Mouse (Mus musculus) adrenal gland, adult 18-20 months (tissue): ENCODE measurements around the gene Ap2a2. TPM values are rescaled to one million over a fixed set of nuclear protein-coding genes. Genes with fewer than 3 reads are reported as not detected.
A peak's percentile ranks its signal among the peaks of the same experiment; 100 is the strongest.
"Not testable (repeated sequence)": the region's sequence is repeated elsewhere in the genome, so short reads cannot be mapped to it uniquely, and the experiment has no call there.

ENCODE experiments used
- DNase-seq, 2 experiments: peaks; one replicate each; pipeline ENCODE4 v3.0.0; 2021 to 2022; ENCODE audit warnings: low spot score in 2 of 2
- total RNA-seq, 2 experiments: library from RNA; stranded (reverse); gene quantifications; 1 replicate in 1 of 2; 2 replicates in 1 of 2; pipeline ENCODE4 v1.2.3; 2021

The Ap2a2 gene
- total RNA-seq, 2 experiments from 2014 or later = 56.4 to 83.8 TPM

- DNase-seq = no peak
Measured at GRCm38 (mm10) chr7:141558946-141559345, 3.0 kb upstream of the Ap2a2 start.

DNA sequence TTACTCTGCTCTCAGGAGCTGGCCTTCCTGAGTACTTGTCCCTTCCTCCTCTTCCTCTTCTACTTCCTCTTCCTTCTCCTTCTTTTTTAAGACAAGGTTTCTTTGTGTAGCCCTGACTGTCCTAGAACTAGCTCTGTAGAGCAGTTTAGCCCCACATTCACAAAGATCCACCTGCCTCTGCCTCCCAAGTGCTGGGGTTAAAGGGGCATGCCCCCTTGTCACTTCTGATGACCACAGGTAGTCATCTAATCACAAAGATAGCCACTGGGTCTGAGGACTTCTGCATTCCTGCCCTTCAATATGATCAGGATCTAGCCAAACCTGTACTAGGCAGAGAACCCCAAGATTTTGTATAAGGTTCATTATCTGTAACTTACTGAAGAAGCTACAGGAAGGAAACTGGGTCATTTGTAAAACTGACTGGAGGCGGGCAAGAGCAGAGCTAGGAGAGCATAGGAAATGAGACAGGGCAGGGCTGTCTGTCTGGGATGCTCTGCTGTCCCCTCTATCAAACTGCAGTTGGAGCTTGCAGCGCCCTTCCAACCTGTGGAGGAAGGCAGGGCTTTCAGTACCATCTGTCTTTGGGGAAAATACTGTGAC is 2.1 kb upstream of the Ap2a2 start:
- no peak for DNase-seq

- DNase-seq = no peak
Measured at GRCm38 (mm10) chr7:141560471-141560870, 1.5 kb upstream of the Ap2a2 start.

DNA sequence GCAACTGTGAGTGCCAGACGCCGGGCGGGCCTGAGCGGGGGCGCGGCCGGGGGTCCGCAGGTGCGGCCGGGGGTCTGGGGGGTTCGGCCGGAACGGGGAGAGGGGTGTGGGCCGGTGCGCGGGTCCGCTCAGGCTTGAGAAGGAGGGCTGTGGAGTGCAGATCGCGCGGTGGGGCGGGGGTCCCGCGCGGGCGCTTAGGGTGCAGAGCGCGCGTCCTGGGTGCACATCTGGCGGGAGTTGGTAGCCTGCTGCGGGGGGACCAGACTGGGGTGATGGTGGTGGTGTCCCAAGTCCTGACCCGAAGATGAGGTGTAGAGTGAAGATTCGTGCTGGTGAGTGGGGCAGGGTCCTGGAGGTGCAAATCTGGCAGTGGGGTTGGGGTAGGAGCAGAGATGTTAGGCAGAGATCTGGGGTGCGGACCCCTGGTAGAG is 463 bp downstream of the Ap2a2 start:
- no peak for DNase-seq

DNA sequence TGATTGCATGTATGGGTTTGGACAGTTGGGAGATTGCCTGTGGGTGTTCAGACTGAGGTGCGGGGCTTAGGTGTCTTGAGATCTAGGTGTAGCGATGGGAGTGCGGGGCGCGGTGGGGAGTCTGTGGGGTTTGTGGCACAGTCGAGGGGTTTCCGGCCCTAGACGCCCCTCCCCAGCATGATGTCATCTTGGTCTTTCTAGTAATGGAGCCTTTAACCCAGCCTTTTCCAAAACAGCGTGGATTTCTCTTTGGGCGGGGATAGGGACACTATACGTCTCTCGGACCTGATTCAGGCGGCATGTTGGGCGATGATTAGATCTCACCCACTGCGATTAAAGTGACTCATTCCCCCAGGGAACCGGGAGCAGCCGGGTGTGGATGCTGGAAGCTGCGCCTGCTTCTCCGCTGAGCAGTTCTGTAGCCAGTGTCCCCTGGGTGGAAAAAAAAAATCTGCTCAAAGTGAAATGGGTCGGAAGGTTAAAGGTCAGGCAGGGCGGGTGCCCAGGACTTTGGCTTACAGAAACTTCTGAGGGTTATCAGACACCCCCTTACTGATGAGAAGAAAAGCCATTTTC is 967 bp downstream of the Ap2a2 start:
- peak; percentile 37 to 50 for DNase-seq

- no peak for DNase-seq
Measured at GRCm38 (mm10) chr7:141564561-141564960, 2.6 kb downstream of the Ap2a2 start.

DNA sequence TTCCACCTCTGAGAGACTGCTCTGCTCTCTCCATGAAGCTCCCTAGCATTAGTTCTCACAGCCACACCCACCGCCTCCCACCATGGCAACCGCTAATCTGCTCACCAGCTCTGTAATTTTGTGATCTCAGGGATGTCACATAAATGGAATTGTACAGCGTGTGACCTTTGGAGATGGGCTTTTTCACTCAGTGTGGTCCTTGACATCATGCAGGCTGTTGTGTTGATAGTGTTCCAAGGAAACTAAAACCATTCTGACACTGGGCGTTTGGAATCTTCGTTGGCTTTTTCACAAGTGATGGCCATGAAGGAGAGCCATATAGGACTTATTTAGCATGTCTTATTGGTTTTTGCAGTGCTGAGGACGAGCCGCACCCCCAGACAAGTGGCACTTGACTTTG is 4.6 kb downstream of the Ap2a2 start:
- DNase-seq = no peak

GRCm38 (mm10) chr7:141569283-141569803 is 7.4 kb downstream of the Ap2a2 start:
- no peak for DNase-seq

DNA sequence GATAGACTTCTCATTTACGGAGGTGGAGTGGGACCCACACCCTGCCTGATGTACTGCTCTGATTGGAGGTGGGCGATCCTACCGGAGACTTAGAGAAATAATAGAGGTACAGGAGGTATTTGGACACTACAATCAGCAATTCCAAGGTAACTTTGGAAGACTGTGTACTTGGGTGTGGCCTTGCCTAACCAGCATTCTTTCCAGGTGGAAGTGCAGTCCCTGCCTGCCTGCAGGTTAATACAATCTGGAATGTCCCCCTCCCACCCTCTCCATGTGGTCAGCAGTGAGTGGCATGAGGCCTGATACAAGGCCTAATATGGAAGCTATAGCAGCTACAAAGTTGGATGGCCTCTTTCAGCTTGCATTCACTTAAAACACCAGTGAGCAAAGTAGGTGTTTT is 7.9 kb downstream of the Ap2a2 start:
- no peak for DNase-seq

- DNase-seq = no peak
Measured at GRCm38 (mm10) chr7:141570625-141571295, 8.8 kb downstream of the Ap2a2 start.

DNA sequence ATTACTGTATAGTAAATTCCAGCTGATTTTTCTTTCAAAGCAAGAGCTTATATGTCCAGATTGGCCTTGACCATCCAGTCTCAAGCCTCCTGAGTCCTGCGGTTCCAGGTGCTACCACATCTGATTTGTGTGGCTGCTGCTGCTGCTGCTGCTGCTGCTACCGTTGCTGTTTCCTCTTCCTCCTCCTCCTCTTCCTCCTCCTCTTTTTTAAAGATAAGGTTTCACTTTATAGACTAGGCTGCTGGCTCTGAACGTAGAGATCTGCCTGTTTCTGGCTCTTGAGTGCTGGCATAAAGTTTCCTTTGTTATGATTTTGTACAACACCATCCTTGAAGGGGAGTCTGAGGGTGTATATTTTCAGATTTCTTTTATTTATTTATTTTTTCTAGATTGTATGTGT is 12.1 kb downstream of the Ap2a2 start:
- DNase-seq = no peak

DNA sequence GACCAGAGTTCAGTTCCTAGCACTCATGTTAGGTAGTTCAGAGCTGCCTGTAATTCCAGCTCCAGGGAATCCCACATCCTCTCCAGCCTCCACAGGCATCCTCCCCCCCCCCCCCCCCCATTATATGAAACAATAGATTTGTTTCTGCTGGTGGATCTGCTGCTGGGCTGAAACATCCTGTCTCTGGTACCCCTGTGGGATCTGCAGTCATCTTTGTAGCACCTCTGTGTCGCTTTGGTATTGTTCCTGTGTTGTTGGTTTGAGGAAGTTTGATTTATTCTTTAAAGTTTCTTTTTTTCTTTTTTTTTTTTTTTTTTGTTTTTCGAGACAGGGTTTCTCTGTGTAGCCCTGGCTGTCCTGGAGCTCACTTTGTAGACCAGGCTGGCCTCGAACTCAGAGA is 13.5 kb downstream of the Ap2a2 start:
- DNase-seq = no peak

DNA sequence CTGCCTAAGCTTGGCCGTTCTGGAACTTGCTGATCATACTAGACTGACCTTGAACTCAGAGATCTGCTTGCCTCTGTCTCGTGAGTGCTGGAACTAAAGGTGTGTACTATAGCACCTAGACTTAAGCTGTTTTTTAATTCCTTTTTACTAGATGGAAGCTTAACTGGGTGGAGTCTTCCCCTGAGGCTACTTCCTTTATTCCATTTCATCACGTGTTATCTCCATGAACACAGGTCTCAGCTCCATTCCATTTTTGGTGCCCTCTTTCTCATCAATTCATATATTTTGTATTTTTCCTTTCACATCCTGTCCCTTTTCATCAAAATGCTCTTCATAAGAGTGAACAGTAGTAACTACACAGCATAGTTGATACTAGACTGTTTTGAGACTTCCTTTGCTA is 15.8 kb downstream of the Ap2a2 start:
- no peak for DNase-seq

GRCm38 (mm10) chr7:141578511-141578910 is 16.5 kb downstream of the Ap2a2 start:
- no peak for DNase-seq

DNA sequence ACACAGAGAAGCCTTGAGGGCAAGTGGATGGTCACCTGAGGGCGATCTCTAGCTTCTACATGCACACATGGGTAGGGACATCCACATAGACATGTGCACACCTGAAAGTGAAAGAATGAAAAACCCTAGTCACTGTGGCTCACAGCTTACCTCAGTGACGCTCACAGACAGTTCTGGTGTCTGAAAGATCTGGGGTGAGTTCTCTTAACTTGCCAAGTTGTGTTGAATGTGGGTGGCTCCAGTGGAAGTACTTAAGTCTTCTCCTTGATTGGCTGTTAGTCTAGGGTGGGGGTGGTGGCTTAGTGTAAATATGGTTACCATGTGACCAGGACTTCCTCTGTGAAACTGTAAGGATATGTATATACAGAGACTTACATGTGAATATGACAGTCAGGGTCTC is 17.0 kb downstream of the Ap2a2 start:
- no peak for DNase-seq

GRCm38 (mm10) chr7:141581323-141581722 is 19.4 kb downstream of the Ap2a2 start:
- DNase-seq = no peak

DNA sequence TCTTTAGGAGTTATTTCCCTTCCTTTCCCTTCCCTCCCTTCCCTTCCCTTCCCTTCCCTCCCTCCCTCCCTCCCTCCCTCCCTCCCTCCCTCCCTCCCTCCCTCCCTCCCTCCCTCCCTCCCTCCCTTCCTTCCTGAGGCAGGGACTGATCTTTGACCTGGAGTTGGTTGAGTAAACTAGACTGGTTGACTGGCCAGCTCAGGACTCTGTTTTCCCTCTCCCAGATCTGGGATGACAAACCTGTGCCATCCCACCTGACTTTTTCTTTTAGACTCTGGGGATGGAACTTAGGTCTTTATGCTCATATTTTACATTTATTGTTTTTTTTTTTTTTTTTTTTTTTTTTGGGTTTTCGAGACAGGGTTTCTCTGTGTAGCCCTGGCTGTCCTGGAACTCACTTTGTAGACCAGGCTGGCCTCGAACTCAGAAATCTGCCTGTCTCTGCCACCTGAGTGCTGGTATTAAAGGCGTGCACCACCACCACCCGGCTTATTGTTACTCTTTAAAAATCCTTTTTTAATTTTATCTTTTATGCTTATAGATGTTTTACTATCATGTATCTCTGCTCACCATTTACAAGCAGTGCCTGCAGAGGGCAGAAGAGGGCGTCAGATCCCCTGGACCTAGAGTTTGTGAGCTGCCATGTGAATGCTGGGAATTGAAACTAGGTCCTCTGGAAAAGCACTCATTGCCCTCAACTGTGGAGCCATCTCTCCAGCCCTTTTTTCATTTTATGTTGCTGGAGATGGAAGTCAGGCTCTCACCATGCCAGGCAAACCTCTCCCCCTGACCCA is 22.3 kb downstream of the Ap2a2 start:
- no peak for DNase-seq

- DNase-seq = no peak
Measured at GRCm38 (mm10) chr7:141585288-141585687, 23.3 kb downstream of the Ap2a2 start.

- DNase-seq = no peak
Measured at GRCm38 (mm10) chr7:141585881-141586280, 23.9 kb downstream of the Ap2a2 start.

GRCm38 (mm10) chr7:141588890-141589289 is 26.9 kb downstream of the Ap2a2 start:
- no peak for DNase-seq

GRCm38 (mm10) chr7:141590249-141590648 is 28.3 kb downstream of the Ap2a2 start:
- DNase-seq = not testable (repeated sequence)

GRCm38 (mm10) chr7:141590959-141591358 is 29.0 kb downstream of the Ap2a2 start:
- DNase-seq = no peak
